Mouse (Mus musculus) myocyte (in vitro differentiated cells): ENCODE data around the gene Slx4.

Experiments
- CEBPB ChIP-seq: IDR thresholded peaks from 2 replicates; pipeline ENCODE4 v1.6.1; 2011; ENCODE audit warnings: mild to moderate bottlenecking, moderate library complexity; ENCODE audit not compliant: poor library complexity, insufficient read depth, severe bottlenecking
- MAX ChIP-seq: IDR thresholded peaks from one replicate; pipeline ENCODE4 v1.6.1; 2011; ENCODE audit warnings: low read depth, mild to moderate bottlenecking, control low read depth
- POLR2A ChIP-seq: IDR thresholded peaks from one replicate; pipeline ENCODE4 v1.6.1; 2011; ENCODE audit warnings: low read depth, mild to moderate bottlenecking, control low read depth, moderate library complexity; ENCODE audit not compliant: insufficient read length
- REST ChIP-seq: IDR thresholded peaks from one replicate; pipeline ENCODE4 v1.6.1; 2011; ENCODE audit warnings: mild to moderate bottlenecking, control low read depth, moderate library complexity; ENCODE audit not compliant: insufficient read depth, insufficient read length
- TCF12 ChIP-seq: IDR thresholded peaks from one replicate; pipeline ENCODE4 v1.6.1; 2011; ENCODE audit warnings: mild to moderate bottlenecking, control low read depth; ENCODE audit not compliant: poor library complexity, insufficient read depth, severe bottlenecking
- TCF3 ChIP-seq: IDR thresholded peaks from one replicate; pipeline ENCODE4 v1.6.1; 2011; ENCODE audit warnings: low read depth, control low read depth; ENCODE audit not compliant: insufficient read length
- USF1 ChIP-seq: IDR thresholded peaks from one replicate; pipeline ENCODE4 v1.6.1; 2011; ENCODE audit warnings: low read depth, mild to moderate bottlenecking, control low read depth, moderate library complexity

- TF ChIP-seq USF1: no peak
- TF ChIP-seq POLR2A: no peak
- no peak for TF ChIP-seq TCF12
- TF ChIP-seq MAX: no peak
- no peak for TF ChIP-seq REST
- TF ChIP-seq TCF3: no peak
- no peak for TF ChIP-seq CEBPB
Measured at GRCm38 (mm10) chr16:3975658-3976057, 27.9 kb downstream of the Slx4 start.
